Mouse (Mus musculus) limb, embryonic 14.5 days (tissue): ENCODE results near the gene Tmtc2. TPM values are rescaled to one million over a fixed set of nuclear protein-coding genes. Genes with fewer than 3 reads are reported as not detected.

Source experiments
- ATAC-seq: fragments of 200-750 bp; cut with Nextera tagmentation; 2 replicates; pipeline ENCODE4 v1.8.0; 2017; ENCODE audit warnings: low read depth, moderate number of reproducible peaks, moderate TSS enrichment; ENCODE audit not compliant: low FRiP score
- DNase-seq: peaks from one replicate; pipeline ENCODE4 v3.0.0-alpha.2; 2015; ENCODE audit warnings: low spot score
- H3K27ac ChIP-seq: fragments of 300-500 bp; sonication (generic); replicated peaks from 2 replicates; pipeline ENCODE4 v1.5.1; 2014; ENCODE audit warnings: low read depth, mild to moderate bottlenecking, low read length, moderate library complexity, mixed read lengths
- H3K27me3 ChIP-seq: fragments of 300-500 bp; sonication (generic); 2 replicates; pipeline ENCODE4 v1.6.1; 2014; ENCODE audit warnings: low read length, mixed read lengths; ENCODE audit not compliant: control insufficient read depth, insufficient read depth
- H3K36me3 ChIP-seq: fragments of 300-500 bp; sonication (generic); 2 replicates; pipeline ENCODE4 v1.6.1; 2014; ENCODE audit warnings: mild to moderate bottlenecking, low read length, moderate library complexity, mixed read lengths; ENCODE audit not compliant: control insufficient read depth, insufficient read depth
- H3K4me1 ChIP-seq: fragments of 300-500 bp; sonication (generic); 2 replicates; pipeline ENCODE4 v1.6.1; 2014; ENCODE audit warnings: antibody characterized with exemption, low read length, mixed read lengths; ENCODE audit not compliant: control insufficient read depth, insufficient read depth
- H3K4me2 ChIP-seq: fragments of 300-500 bp; sonication (generic); replicated peaks from 2 replicates; pipeline ENCODE4 v1.6.1; 2014; ENCODE audit warnings: low read depth, mild to moderate bottlenecking, low read length, moderate library complexity; ENCODE audit not compliant: severe bottlenecking
- H3K4me3 ChIP-seq: fragments of 300-500 bp; sonication (generic); replicated peaks from 2 replicates; pipeline ENCODE4 v1.5.1; 2014; ENCODE audit warnings: low read length
- H3K9ac ChIP-seq: fragments of 300-500 bp; sonication (generic); 2 replicates; pipeline ENCODE4 v1.6.1; 2014; ENCODE audit warnings: mild to moderate bottlenecking, low read depth, low read length, moderate library complexity; ENCODE audit not compliant: severe bottlenecking
- H3K9me3 ChIP-seq: fragments of 300-500 bp; sonication (generic); 2 replicates; pipeline ENCODE4 v1.6.1; 2016; ENCODE audit warnings: low read length; ENCODE audit not compliant: control insufficient read depth
- POLR2A ChIP-seq: fragments of 200-500 bp; IDR thresholded peaks from 2 replicates; pipeline ENCODE4 v1.8.0; 2012; ENCODE audit warnings: inconsistent platforms, mild to moderate bottlenecking, moderate library complexity, borderline replicate concordance; ENCODE audit not compliant: insufficient read depth, insufficient read length; ENCODE audit errors: extremely low read depth
- WGBS: fragments of 180-500 bp; shearing (Covaris S2); extraction: QIAGEN DNeasy Blood & Tissue Kit; methylation state at CpG from one replicate; pipeline ENCODE4 v1.1.7; 2014; 5-methylcytosine and 5-hydroxymethylcytosine counted together
- polyA plus RNA-seq, 2 experiments: library from polyadenylated mRNA; depleted of rRNA in 1 of 2; stranded (reverse) in 1 of 2; unstranded in 1 of 2; fragments of >200 nt; fragmentation: Nextera tagmentation in 1 of 2; extraction: Ambion mirVana in 1 of 2; gene quantifications; 2 replicates each; pipeline versions ENCODE4 v1.2.1 to v1.2.3; 2012 to 2014

Gene Tmtc2
- polyA plus RNA-seq, 2 experiments: 16.5 to 25.0 TPM

GRCm38 (mm10) chr10:105561548-105561947 lies 12.7 kb downstream of the Tmtc2 start:
- Histone ChIP-seq H3K9me3 (no peaks in the 10 kb centered on the region), H3K27me3 (no peaks in the 10 kb centered on the region), H3K36me3 (peaks cover 7% of the 10 kb centered on the region), H3K4me1 (peaks cover 11% of the 10 kb centered on the region), H3K27ac (no peak overlapping the region), H3K4me2 (no peak overlapping the region), H3K9ac (no peak overlapping the region), H3K4me3 (no peak overlapping the region)
- no peak for TF ChIP-seq POLR2A
- WGBS: 90% methylated on average over 4 of the region's 4 CpGs
- DNase-seq (no peak), ATAC-seq (no peak)

DNA sequence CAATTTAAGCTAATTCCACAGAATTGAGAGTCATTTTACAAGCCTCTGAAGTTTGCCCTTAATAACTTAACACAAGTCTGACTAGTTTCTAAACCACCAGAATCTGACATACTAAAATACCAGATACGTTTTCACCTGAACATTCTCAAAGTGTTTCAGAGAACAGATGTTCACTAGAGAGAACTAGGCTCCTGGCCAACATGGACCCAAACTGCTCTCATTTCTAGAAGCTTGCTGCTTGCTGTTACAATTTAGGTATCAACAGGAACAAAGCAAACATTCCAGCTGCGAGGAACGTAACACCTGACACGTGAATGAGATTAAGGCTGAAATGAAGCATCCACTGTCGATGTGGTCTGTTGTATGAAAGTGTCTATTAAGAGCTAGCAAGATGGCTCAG lies 16.7 kb downstream of the Tmtc2 start:
- no peak overlapping the region for H3K4me2 ChIP-seq
- no peaks in the 10 kb centered on the region for H3K27me3 ChIP-seq
- no peaks in the 10 kb centered on the region for H3K9me3 ChIP-seq
- no peak overlapping the region for H3K27ac ChIP-seq
- H3K4me3 ChIP-seq: no peak overlapping the region
- H3K4me1 ChIP-seq: peaks cover 12% of the 10 kb centered on the region
- no peak for TF ChIP-seq POLR2A
- H3K36me3 ChIP-seq: peaks cover 7% of the 10 kb centered on the region; the same call in 1 of the 2 replicates
- no peak for DNase-seq
- ATAC-seq: no peak
- no peak overlapping the region for H3K9ac ChIP-seq
- 33% methylated on average over 5 of the region's 5 CpGs for WGBS

GRCm38 (mm10) chr10:105556890-105557572 lies 17.2 kb downstream of the Tmtc2 start:
- Histone ChIP-seq H3K4me1 (peaks cover 18% of the 10 kb centered on the region), H3K36me3 (peaks cover 7% of the 10 kb centered on the region; the same call in 1 of the 2 replicates), H3K4me3 (no peak overlapping the region), H3K27ac (no peak overlapping the region; the same call in 1 of the 2 replicates), H3K9me3 (no peaks in the 10 kb centered on the region), H3K27me3 (no peaks in the 10 kb centered on the region), H3K4me2 (no peak overlapping the region), H3K9ac (no peak overlapping the region)
- WGBS: 62% methylated on average over 6 of the region's 6 CpGs
- ATAC-seq: no peak
- DNase-seq: no peak
- TF ChIP-seq POLR2A: no peak

- no peak overlapping the region for H3K4me2 ChIP-seq
- H3K4me3 ChIP-seq: no peak overlapping the region
- no peaks in the 10 kb centered on the region for H3K9me3 ChIP-seq
- H3K4me1 ChIP-seq: peaks cover 18% of the 10 kb centered on the region
- TF ChIP-seq POLR2A: no peak
- H3K27me3 ChIP-seq: no peaks in the 10 kb centered on the region
- DNase-seq (no peak), ATAC-seq (no peak)
- H3K36me3 ChIP-seq: peaks cover 2% of the 10 kb centered on the region; the same call in 1 of the 2 replicates
- no peak overlapping the region for H3K27ac ChIP-seq
- 77% methylated on average over 2 of the region's 2 CpGs for WGBS
- no peak overlapping the region for H3K9ac ChIP-seq
Measured at GRCm38 (mm10) chr10:105554153-105554552, 20.1 kb downstream of the Tmtc2 start.

DNA sequence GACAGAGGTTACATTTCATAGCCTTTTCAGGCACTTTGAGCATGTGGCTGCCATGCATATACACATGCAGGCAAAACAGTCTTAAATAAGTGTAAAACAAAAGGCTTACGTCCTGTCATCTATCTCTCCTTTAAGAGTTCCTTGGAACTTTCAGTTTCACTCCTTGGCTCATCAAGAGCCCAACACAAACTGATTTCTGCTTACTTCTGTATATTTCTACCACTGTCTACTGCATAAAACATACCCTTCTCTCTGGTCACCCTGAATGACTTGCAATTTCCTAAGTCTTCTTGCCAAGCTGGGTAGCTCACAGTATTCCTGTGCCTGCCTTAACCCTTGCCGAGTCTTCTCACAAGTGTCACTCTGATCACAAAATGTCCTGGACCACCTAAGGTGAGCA lies 26.2 kb downstream of the Tmtc2 start:
- Histone ChIP-seq H3K36me3 (peaks cover 8% of the 10 kb centered on the region), H3K9me3 (no peaks in the 10 kb centered on the region), H3K27ac (no peak overlapping the region), H3K4me2 (no peak overlapping the region), H3K4me3 (no peak overlapping the region), H3K27me3 (no peaks in the 10 kb centered on the region), H3K9ac (no peak overlapping the region), H3K4me1 (peaks cover 7% of the 10 kb centered on the region; the same call in 1 of the 2 replicates)
- DNase-seq: no peak
- no peak for ATAC-seq
- 85% methylated on average over 2 of the region's 2 CpGs for WGBS
- TF ChIP-seq POLR2A: no peak
